Mouse (Mus musculus) hindbrain, embryonic 15.5 days (tissue): Measurements from ENCODE around the gene Mtrr. TPM values are rescaled to one million over a fixed set of nuclear protein-coding genes. Genes with fewer than 3 reads are reported as not detected.

Source experiments
- polyA plus RNA-seq: library from polyadenylated mRNA; unstranded; fragments of >200 nt; fragmentation: Nextera tagmentation; extraction: Ambion mirVana; gene quantifications from 2 replicates; pipeline ENCODE4 v1.2.1, GENCODE M21; 2015

The Mtrr gene
- polyA plus RNA-seq, 1 experiment from 2014 or later: 13.2 TPM

Other genes starting within 250 kb of the Mtrr start
- gene Fastkd3, start 85 bp upstream of the Mtrr start, polyA plus RNA-seq: 20.6 and 23.0 TPM in 2 replicates
- 8.1 and 8.7 TPM in 2 replicates for gene 1700001L19Rik, start 15.3 kb upstream of the Mtrr start, polyA plus RNA-seq